Mouse (Mus musculus): Measurements from ENCODE around the gene Arsb. TPM values are rescaled to one million over a fixed set of nuclear protein-coding genes. Genes with fewer than 3 reads are reported as not detected.

Gene Arsb
- polyA plus RNA-seq, 1 experiment = 49.7 TPM

DNA sequence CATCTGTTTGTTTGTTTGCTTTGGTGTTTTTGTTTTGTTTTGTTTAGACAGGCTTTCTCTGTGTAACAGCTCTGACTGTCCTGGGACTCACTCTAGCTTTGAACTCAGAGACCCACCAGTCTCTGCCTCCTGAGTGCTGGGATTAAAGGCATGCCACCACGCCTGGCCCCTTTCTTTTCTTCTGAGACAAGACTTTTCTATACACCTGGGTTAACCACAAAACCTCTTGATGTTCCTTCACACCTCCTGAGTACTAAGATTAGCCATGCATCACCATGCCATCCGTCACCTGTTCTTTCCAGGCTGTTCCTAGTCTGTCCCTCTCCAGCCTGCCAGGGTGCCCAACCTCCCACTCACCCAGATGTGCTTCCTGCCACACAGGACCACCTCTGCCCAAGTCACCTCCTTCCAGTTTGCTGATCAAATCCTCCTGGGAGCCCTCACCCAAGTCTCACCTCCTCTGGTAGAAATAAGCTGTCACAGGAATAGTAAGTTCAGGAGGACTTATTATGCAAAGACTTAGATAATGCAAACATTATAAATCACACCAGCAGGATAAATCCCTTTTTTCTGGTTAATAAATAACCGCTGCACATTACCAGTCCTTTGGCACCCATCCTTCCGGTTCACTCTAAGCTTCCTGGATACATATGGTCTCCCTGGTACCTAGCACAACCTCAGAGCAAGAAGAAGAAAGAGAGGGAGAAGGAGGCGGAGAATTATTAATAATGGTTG is 150.6 kb downstream of the Arsb start:
- no peak for DNase-seq
- H3K4me1 ChIP-seq (ENCODE audit: control insufficient read depth, insufficient read depth, low read length) = no peaks in the 10 kb centered on the region
- 87% methylated on average over 5 of the region's 5 CpGs for WGBS
- no peaks in the 10 kb centered on the region for H3K27me3 ChIP-seq (ENCODE audit: control insufficient read depth, insufficient read depth, low read length)
- H3K4me3 ChIP-seq (replicated peaks; ENCODE audit: insufficient read depth, low read depth, low read length) = no peak overlapping the region
- no peak overlapping the region for H3K27ac ChIP-seq (ENCODE audit: insufficient read depth, low read length)
- TF ChIP-seq CTCF (IDR thresholded peaks at IDR 0.05; ENCODE audit: borderline replicate concordance, insufficient read depth, low read depth, low read length) (no peak), POLR2A (IDR thresholded peaks at IDR 0.05; ENCODE audit: borderline replicate concordance, insufficient read depth, low read length) (no peak)

DNA sequence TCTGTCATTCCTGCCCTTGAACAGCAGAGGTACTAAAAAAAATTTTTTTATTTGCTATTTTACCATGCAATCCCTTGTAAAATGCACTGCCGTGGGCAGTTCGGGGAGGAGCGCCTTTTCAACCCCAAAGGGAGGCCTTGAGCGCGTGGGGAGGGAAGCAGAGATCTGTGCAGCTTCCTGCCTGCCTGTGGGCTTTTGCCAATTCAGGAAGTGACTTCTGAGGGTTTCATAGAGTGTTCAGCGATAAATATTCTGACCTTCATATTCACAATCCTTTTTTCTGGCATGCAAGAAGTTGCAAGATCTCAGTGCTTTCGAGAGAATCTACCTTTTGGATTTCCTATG is 151.1 kb downstream of the Arsb start:
- no peaks in the 10 kb centered on the region for H3K4me1 ChIP-seq (ENCODE audit: control insufficient read depth, insufficient read depth, low read length)
- DNase-seq = no peak
- 78% methylated on average over 7 of the region's 7 CpGs for WGBS
- no peak overlapping the region for H3K27ac ChIP-seq (ENCODE audit: insufficient read depth, low read length)
- H3K4me3 ChIP-seq (replicated peaks; ENCODE audit: insufficient read depth, low read depth, low read length) = no peak overlapping the region
- no peaks in the 10 kb centered on the region for H3K27me3 ChIP-seq (ENCODE audit: control insufficient read depth, insufficient read depth, low read length)
- TF ChIP-seq POLR2A (IDR thresholded peaks at IDR 0.05; ENCODE audit: borderline replicate concordance, insufficient read depth, low read length) (no peak), CTCF (IDR thresholded peaks at IDR 0.05; ENCODE audit: borderline replicate concordance, insufficient read depth, low read depth, low read length) (no peak)

DNA sequence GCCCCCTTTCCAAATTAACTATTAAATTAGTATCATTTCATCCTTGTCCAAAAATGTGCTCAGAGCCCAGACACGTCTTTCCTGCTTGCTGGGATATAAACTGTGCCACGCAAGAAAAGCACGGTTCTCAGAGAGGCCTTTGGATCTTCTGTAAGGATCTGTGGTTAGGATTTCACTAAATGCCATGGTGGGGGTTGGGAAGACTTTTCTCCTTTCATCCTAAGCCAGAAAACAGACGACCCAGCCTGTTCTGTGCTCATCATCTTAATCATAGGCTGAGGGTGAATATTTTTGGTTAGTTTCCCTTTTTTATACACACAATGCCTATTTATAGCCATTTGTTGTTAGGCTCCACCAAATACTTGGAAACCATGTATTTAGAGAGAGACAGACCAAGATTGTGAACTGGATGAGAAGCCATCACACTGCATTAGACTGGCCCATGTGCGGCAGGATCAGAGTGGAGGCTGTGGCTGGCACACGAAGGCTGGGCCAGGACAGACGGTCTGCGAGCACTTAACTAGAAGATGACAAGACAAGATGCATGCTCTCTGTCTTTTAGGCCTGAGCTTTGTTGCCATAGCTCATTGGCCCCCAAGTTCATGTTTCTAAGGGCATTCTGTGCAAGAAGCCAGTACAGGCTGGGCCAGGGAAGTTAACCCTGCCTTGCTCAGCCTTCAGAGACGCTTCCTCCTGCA is 153.5 kb downstream of the Arsb start:
- no peak overlapping the region for H3K27ac ChIP-seq (ENCODE audit: insufficient read depth, low read length)
- TF ChIP-seq POLR2A (IDR thresholded peaks at IDR 0.05; ENCODE audit: borderline replicate concordance, insufficient read depth, low read length) = no peak
- no peak for TF ChIP-seq CTCF (IDR thresholded peaks at IDR 0.05; ENCODE audit: borderline replicate concordance, insufficient read depth, low read depth, low read length)
- no peak for DNase-seq
- no peak overlapping the region for H3K4me3 ChIP-seq (replicated peaks; ENCODE audit: insufficient read depth, low read depth, low read length)
- H3K4me1 ChIP-seq (ENCODE audit: control insufficient read depth, insufficient read depth, low read length) = no peaks in the 10 kb centered on the region
- no peaks in the 10 kb centered on the region for H3K27me3 ChIP-seq (ENCODE audit: control insufficient read depth, insufficient read depth, low read length)
- 75% methylated on average over 9 of the region's 9 CpGs for WGBS

DNA sequence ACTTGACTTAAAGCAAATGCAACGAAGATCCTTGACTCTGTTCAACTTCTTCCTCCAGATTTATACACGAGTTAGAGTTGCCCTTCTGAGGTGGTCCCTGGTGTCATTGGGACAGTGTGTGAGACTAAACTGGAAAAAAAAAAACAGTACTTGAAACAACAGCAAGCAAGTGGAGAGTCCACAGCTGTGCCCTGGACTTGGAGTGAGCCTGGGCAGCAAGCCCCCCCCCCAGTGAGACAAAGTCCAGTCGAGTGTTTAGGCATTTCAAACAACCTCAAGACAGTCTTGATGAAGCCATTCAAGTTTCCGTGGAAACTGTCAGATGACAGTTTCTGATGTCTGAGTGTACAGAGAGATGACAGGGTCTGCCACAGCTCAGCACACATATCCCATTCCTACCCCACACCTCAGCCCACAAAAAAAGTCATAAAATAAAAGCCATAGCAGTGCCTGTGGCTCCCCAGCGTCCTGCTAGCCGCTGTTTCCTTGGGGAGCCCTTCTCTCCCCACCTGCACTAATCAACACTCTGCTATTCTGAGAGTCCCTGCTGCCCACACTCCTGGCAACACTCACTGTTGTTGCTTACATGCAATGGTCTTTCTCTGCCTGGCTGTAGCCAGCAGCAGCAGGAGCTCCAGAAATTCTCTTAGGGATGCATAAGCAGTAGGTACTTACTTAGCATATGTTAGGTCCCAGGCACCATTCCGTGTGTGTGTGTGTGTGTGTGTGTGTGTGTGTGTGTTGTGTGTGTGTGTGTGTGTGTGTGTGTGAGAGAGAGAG is 159.3 kb downstream of the Arsb start:
- WGBS = 27% methylated on average over 7 of the region's 7 CpGs
- Histone ChIP-seq H3K27me3 (ENCODE audit: control insufficient read depth, insufficient read depth, low read length) (no peaks in the 10 kb centered on the region), H3K4me3 (replicated peaks; ENCODE audit: insufficient read depth, low read depth, low read length) (no peak overlapping the region), H3K27ac (ENCODE audit: insufficient read depth, low read length) (no peak overlapping the region), H3K4me1 (ENCODE audit: control insufficient read depth, insufficient read depth, low read length) (peaks cover 5% of the 10 kb centered on the region; the same call in 1 of the 2 replicates)
- TF ChIP-seq CTCF (IDR thresholded peaks at IDR 0.05; ENCODE audit: borderline replicate concordance, insufficient read depth, low read depth, low read length) (no peak), POLR2A (IDR thresholded peaks at IDR 0.05; ENCODE audit: borderline replicate concordance, insufficient read depth, low read length) (no peak)
- DNase-seq = no peak

DNA sequence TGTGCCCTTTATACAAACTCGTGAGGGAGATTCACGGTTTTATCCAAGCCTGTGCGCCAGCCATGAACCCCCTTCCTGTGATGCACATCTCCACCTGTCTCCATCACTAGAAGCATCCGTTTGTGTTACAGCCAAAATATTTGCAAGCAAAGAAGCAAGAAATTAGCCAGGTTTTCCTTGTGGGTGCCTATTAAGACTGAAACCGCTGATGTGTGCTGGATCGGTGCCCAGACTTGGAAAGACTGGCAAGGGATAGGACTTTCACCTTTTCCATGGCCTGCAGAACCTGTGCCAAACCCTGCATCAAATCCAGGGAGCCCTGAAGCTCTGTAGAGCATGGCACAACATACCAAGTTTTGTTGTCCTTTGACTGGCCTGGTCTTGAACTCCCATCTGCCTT is 165.0 kb downstream of the Arsb start:
- Histone ChIP-seq H3K4me3 (replicated peaks; ENCODE audit: insufficient read depth, low read depth, low read length) (no peak overlapping the region), H3K27me3 (ENCODE audit: control insufficient read depth, insufficient read depth, low read length) (no peaks in the 10 kb centered on the region), H3K4me1 (ENCODE audit: control insufficient read depth, insufficient read depth, low read length) (peaks cover 8% of the 10 kb centered on the region; the same call in 1 of the 2 replicates), H3K27ac (ENCODE audit: insufficient read depth, low read length) (no peak overlapping the region)
- peak; percentile 55 to 76 for DNase-seq
- WGBS = 8% methylated on average over 6 of the region's 6 CpGs
- TF ChIP-seq CTCF (IDR thresholded peaks at IDR 0.05; ENCODE audit: borderline replicate concordance, insufficient read depth, low read depth, low read length) (no peak), POLR2A (IDR thresholded peaks at IDR 0.05; ENCODE audit: borderline replicate concordance, insufficient read depth, low read length) (no peak)

DNA sequence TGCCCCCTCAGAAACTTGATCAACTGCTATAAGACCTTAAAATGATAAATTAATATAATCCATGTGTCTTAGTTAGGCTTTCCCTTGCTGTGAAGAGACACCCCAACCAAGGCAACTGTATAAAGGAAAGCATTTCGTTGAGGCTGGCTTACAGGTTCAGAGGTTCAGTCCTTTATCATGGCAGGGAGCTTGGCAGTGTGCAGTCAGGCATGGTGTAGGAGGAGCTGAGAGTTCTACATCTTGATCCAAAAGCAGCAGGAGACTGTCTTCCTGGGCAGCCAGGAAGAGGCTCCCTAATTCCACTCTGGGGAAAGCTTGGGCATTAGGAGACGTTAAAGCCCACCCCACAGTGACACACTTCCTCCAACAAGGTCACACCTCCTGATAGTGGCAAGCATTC is 166.7 kb downstream of the Arsb start:
- Histone ChIP-seq H3K4me3 (replicated peaks; ENCODE audit: insufficient read depth, low read depth, low read length) (no peak overlapping the region), H3K27ac (ENCODE audit: insufficient read depth, low read length) (no peak overlapping the region), H3K4me1 (ENCODE audit: control insufficient read depth, insufficient read depth, low read length) (peaks cover 8% of the 10 kb centered on the region; the same call in 1 of the 2 replicates), H3K27me3 (ENCODE audit: control insufficient read depth, insufficient read depth, low read length) (no peaks in the 10 kb centered on the region)
- 48% methylated on average over 2 of the region's 2 CpGs for WGBS
- DNase-seq = no peak
- TF ChIP-seq POLR2A (IDR thresholded peaks at IDR 0.05; ENCODE audit: borderline replicate concordance, insufficient read depth, low read length) (no peak), CTCF (IDR thresholded peaks at IDR 0.05; ENCODE audit: borderline replicate concordance, insufficient read depth, low read depth, low read length) (no peak)

DNA sequence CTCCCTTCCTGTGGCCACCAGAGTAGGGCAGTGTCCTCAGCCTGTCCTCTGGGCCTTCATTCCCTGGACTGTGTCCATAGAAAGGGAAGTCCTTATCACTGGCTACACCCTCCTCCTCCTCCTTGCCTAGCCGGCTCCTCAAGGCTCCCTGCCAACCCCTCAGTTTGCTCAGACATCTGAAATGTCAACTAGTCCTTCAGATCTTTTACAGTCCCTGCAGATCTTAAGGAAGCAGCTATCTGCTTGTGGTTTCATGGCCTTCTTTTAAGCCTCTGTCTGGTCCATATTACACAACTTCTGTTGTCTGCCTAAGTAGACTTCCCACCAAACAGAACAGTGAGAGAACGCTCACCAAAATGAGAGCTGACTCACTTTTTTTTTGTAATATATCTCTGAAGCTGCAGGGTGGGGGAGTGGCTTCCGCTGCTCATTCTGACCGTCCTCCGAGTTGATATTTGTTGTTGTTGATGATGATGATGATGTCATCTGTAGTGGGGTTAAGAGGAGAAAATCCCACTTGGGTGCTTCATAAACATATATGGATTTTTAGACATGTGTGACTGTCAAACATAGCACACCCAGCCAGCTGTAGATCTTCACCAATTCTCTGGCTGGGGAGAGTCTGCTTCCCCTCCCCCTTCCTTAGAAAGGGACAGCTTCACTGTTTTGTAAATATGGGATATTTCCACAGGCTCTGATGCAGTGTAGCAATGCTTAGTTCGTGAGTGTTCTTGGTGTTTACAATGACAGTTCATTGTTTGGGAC is 168.1 kb downstream of the Arsb start:
- Histone ChIP-seq H3K4me1 (ENCODE audit: control insufficient read depth, insufficient read depth, low read length) (peaks cover 8% of the 10 kb centered on the region; the same call in 1 of the 2 replicates), H3K4me3 (replicated peaks; ENCODE audit: insufficient read depth, low read depth, low read length) (no peak overlapping the region), H3K27me3 (ENCODE audit: control insufficient read depth, insufficient read depth, low read length) (no peaks in the 10 kb centered on the region), H3K27ac (ENCODE audit: insufficient read depth, low read length) (no peak overlapping the region)
- WGBS = 78% methylated on average over 6 of the region's 6 CpGs
- no peak for DNase-seq
- TF ChIP-seq CTCF (IDR thresholded peaks at IDR 0.05; ENCODE audit: borderline replicate concordance, insufficient read depth, low read depth, low read length) (no peak), POLR2A (IDR thresholded peaks at IDR 0.05; ENCODE audit: borderline replicate concordance, insufficient read depth, low read length) (no peak)

Measured in cerebellum, adult 2 months (tissue).